Mouse (Mus musculus): ENCODE results near the gene Sae1.

The Sae1 gene

GRCm38 (mm10) chr7:16273081-16273765 is 114.4 kb downstream of the Sae1 start, which contains the start of gene Inafm1:
Gene Inafm1 (minus strand): TSS chr7:16273617.
- DNase-seq = peak; percentile 95

- peak; percentile 81 for DNase-seq
Observed at GRCm38 (mm10) chr7:16272681-16273080, 114.9 kb downstream of the Sae1 start.

- no peak for DNase-seq
Observed at GRCm38 (mm10) chr7:16271139-16271538, 116.5 kb downstream of the Sae1 start.
